Mouse (Mus musculus) liver, postnatal 0 days (tissue): ENCODE data around the gene Kif1b. TPM values are rescaled to one million over a fixed set of nuclear protein-coding genes. Genes with fewer than 3 reads are reported as not detected.

ENCODE experiments used
- ATAC-seq: fragments of 200-750 bp; cut with Nextera tagmentation; 2 replicates; pipeline ENCODE4 v1.8.0; 2017; ENCODE audit warnings: mild to moderate bottlenecking, moderate library complexity
- DNase-seq: peaks from one replicate; pipeline ENCODE4 v3.0.0-alpha.2; 2016
- H3K27ac ChIP-seq: fragments of 300-500 bp; sonication (generic); 2 replicates; pipeline ENCODE4 v1.5.1; 2014; ENCODE audit warnings: antibody characterized with exemption, moderate library complexity, mild to moderate bottlenecking, low read depth
- H3K27me3 ChIP-seq: fragments of 300-500 bp; sonication (generic); 2 replicates; pipeline ENCODE4 v1.6.1; 2014; ENCODE audit warnings: low read length, control low read depth, mixed read lengths; ENCODE audit not compliant: insufficient read depth
- H3K36me3 ChIP-seq: fragments of 300-500 bp; sonication (generic); replicated peaks from 2 replicates; pipeline ENCODE4 v1.6.1; 2014; ENCODE audit warnings: mild to moderate bottlenecking, control low read depth, low read length, moderate library complexity, mixed read lengths; ENCODE audit not compliant: insufficient read depth
- H3K4me1 ChIP-seq: fragments of 300-500 bp; sonication (generic); 2 replicates; pipeline ENCODE4 v1.6.1; 2014; ENCODE audit warnings: antibody characterized with exemption, mild to moderate bottlenecking, control low read depth; ENCODE audit not compliant: insufficient read depth
- H3K4me2 ChIP-seq: fragments of 300-500 bp; sonication (generic); 2 replicates; pipeline ENCODE4 v1.6.1; 2014; ENCODE audit warnings: low read depth, mild to moderate bottlenecking, low read length, moderate library complexity, mixed read lengths
- H3K4me3 ChIP-seq: fragments of 300-500 bp; sonication (generic); 2 replicates; pipeline ENCODE4 v1.5.1; 2014; ENCODE audit warnings: low read depth, low read length
- H3K9ac ChIP-seq: fragments of 300-500 bp; sonication (generic); replicated peaks from 2 replicates; pipeline ENCODE4 v1.6.1; 2014; ENCODE audit warnings: mild to moderate bottlenecking, moderate library complexity
- H3K9me3 ChIP-seq: fragments of 300-500 bp; sonication (generic); 2 replicates; pipeline ENCODE4 v1.6.1; 2016; ENCODE audit warnings: mild to moderate bottlenecking, control low read depth, low read length, mixed read lengths
- CTCF ChIP-seq: sonication (generic); IDR thresholded peaks from 2 replicates; pipeline ENCODE4 v1.5.1; 2016; ENCODE audit warnings: antibody characterized with exemption, low read depth
- EP300 ChIP-seq: IDR thresholded peaks from 2 replicates; pipeline ENCODE4 v1.6.1; 2016; ENCODE audit warnings: antibody characterized with exemption, low read depth, mild to moderate bottlenecking
- WGBS: fragments of 180-500 bp; shearing (Covaris S2); extraction: QIAGEN DNeasy Blood & Tissue Kit; methylation state at CpG from one replicate; pipeline ENCODE4 v1.1.7; 2014; ENCODE audit not compliant: insufficient replicate concordance; 5-methylcytosine and 5-hydroxymethylcytosine counted together
- polyA plus RNA-seq: library from polyadenylated mRNA; unstranded; fragments of >200 nt; fragmentation: Nextera tagmentation; extraction: Ambion mirVana; gene quantifications from 2 replicates; pipeline ENCODE4 v1.2.1, GENCODE M21; 2015

The Kif1b gene
- polyA plus RNA-seq, 1 experiment from 2014 or later, result 8.9 TPM

GRCm38 (mm10) chr4:149166957-149167611 lies 140.4 kb downstream of the Kif1b start:
- DNase-seq (peak; percentile 52), ATAC-seq (peak; percentile 21)
- Histone ChIP-seq H3K27ac (peak overlapping the region; percentile 86), H3K4me2 (peak overlapping the region; percentile 98), H3K4me1 (peaks cover 22% of the 10 kb centered on the region), H3K36me3 (peaks cover 26% of the 10 kb centered on the region; the same call in 1 of the 2 replicates), H3K9me3 (no peaks in the 10 kb centered on the region), H3K4me3 (peak overlapping the region; percentile 75), H3K27me3 (no peaks in the 10 kb centered on the region), H3K9ac (peak overlapping the region; percentile 69)
- TF ChIP-seq CTCF (no peak), EP300 (peak; percentile 4; the same call in 1 of the 2 replicates)
- under 1% methylated on average over 27 of the region's 27 CpGs for WGBS

GRCm38 (mm10) chr4:149166215-149166946 lies 141.1 kb downstream of the Kif1b start, which contains the start of gene Pgd:
Gene Pgd (minus strand): TSS chr4:149166771.
- Histone ChIP-seq H3K4me1 (peaks cover 20% of the 10 kb centered on the region), H3K27me3 (no peaks in the 10 kb centered on the region), H3K9ac (peak within 1 kb of the TSS; percentile 78), H3K27ac (peak within 1 kb of the TSS; percentile 86), H3K4me2 (peak within 1 kb of the TSS; percentile 98), H3K9me3 (no peaks in the 10 kb centered on the region), H3K36me3 (peaks cover 30% of the 10 kb centered on the region; the same call in 1 of the 2 replicates), H3K4me3 (peak within 1 kb of the TSS; percentile 75)
- peak; percentile 98 for ATAC-seq
- peak; percentile 96 for DNase-seq
- under 1% methylated on average over 59 of the region's 59 CpGs for WGBS
- TF ChIP-seq CTCF (no peak), EP300 (peak; percentile 71; the same call in 1 of the 2 replicates)

GRCm38 (mm10) chr4:149164150-149164549 lies 143.3 kb downstream of the Kif1b start:
- H3K4me2 ChIP-seq, result peak overlapping the region; percentile 98
- 54% methylated on average over 5 of the region's 5 CpGs for WGBS
- peaks cover 46% of the 10 kb centered on the region for H3K36me3 ChIP-seq
- DNase-seq, result no peak
- H3K4me3 ChIP-seq, result 0 out of 2 replicates have a peak overlapping the region, but pooled peaks have one; percentile 18
- no peaks in the 10 kb centered on the region for H3K27me3 ChIP-seq
- no peak for TF ChIP-seq EP300
- peak; percentile 47 for TF ChIP-seq CTCF
- no peak for ATAC-seq
- no peak overlapping the region for H3K27ac ChIP-seq
- no peaks in the 10 kb centered on the region for H3K9me3 ChIP-seq
- no peak overlapping the region for H3K9ac ChIP-seq
- H3K4me1 ChIP-seq, result peaks cover 10% of the 10 kb centered on the region

- no peak overlapping the region for H3K4me3 ChIP-seq
- peaks cover 55% of the 10 kb centered on the region for H3K36me3 ChIP-seq
- H3K9ac ChIP-seq, result no peak overlapping the region
- DNase-seq (no peak), ATAC-seq (no peak)
- H3K27me3 ChIP-seq, result no peaks in the 10 kb centered on the region
- no peak for TF ChIP-seq EP300
- no peak for TF ChIP-seq CTCF
- peak overlapping the region; percentile 98 for H3K4me2 ChIP-seq
- no peak overlapping the region for H3K27ac ChIP-seq
- no peaks in the 10 kb centered on the region for H3K9me3 ChIP-seq
- WGBS, result 74% methylated on average over 1 of the region's 1 CpGs
- H3K4me1 ChIP-seq, result peaks cover 10% of the 10 kb centered on the region
Measured at GRCm38 (mm10) chr4:149163196-149163595, 144.3 kb downstream of the Kif1b start.

- TF ChIP-seq CTCF, result no peak
- no peak for TF ChIP-seq EP300
- no peak overlapping the region for H3K4me2 ChIP-seq
- no peaks in the 10 kb centered on the region for H3K27me3 ChIP-seq
- no peak overlapping the region for H3K9ac ChIP-seq
- H3K4me3 ChIP-seq, result no peak overlapping the region
- ATAC-seq (no peak), DNase-seq (no peak)
- no peaks in the 10 kb centered on the region for H3K9me3 ChIP-seq
- 60% methylated on average over 6 of the region's 6 CpGs for WGBS
- H3K27ac ChIP-seq, result no peak overlapping the region
- peaks cover 12% of the 10 kb centered on the region for H3K4me1 ChIP-seq
- peaks cover 76% of the 10 kb centered on the region for H3K36me3 ChIP-seq
Measured at GRCm38 (mm10) chr4:149161166-149161565, 146.3 kb downstream of the Kif1b start.

GRCm38 (mm10) chr4:149159891-149160290 lies 147.6 kb downstream of the Kif1b start:
- Histone ChIP-seq H3K9ac (no peak overlapping the region), H3K27ac (peak overlapping the region; percentile 22; the same call in 1 of the 2 replicates)
- no peak for ATAC-seq

More at GRCm38 (mm10) chr4:149159891-149160290, 147.6 kb downstream of the Kif1b start:
- no peak for DNase-seq
- H3K4me3 ChIP-seq, result no peak overlapping the region
- no peaks in the 10 kb centered on the region for H3K27me3 ChIP-seq
- no peak overlapping the region for H3K4me2 ChIP-seq
- no peaks in the 10 kb centered on the region for H3K9me3 ChIP-seq
- peaks cover 84% of the 10 kb centered on the region for H3K36me3 ChIP-seq
- TF ChIP-seq EP300 (no peak), CTCF (no peak)
- H3K4me1 ChIP-seq, result peaks cover 2% of the 10 kb centered on the region; the same call in 1 of the 2 replicates
- 79% methylated on average over 13 of the region's 13 CpGs for WGBS
